ENCODE assay signal across 10 mouse cellular contexts in the genomic region with DNA sequence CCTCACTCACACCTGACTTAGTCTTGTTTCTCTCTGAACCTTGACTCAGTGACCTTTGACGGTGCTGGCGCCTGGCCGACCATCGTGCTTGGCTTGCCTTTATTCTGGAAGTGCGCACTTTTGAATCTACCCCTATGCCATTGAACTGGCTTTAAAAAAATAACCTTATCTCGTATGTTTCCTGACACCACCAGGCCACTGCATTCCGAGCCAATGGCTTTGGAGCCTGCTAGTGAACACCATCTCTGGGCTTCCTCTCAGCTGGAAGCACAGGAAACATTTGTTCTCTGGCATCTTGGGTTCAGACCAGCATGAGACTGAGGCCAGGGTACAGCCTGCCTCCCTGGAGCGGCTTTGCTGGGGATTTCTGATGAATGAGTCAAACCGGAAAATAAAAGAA. TPM values are rescaled to one million over a fixed set of nuclear protein-coding genes. Genes with fewer than 3 reads are reported as not detected.
A peak's percentile ranks its signal among the peaks of the same experiment; 100 is the strongest.
DNase-seq lines count a peak whose midpoint lies in the region; ATAC-seq and TF ChIP-seq lines count a peak whose summit lies in the region.
"Had no signal": no experiment of that assay in that cellular context is flagged by ENCODE, and none has a peak within 500 bp of the region (broad histone marks: within the 10 kb centered on the region; RNA-seq: fewer than 3 reads in every experiment).

No protein-coding gene starts in this region.

- ATAC-seq in kidney, embryonic 14.5 days (ENCODE audit: low FRiP score, low TSS enrichment): no peak
- ATAC-seq in heart, embryonic 12.5 days (ENCODE audit: insufficient number of reproducible peaks, low FRiP score): peak; percentile 74

- peak; percentile 96 for DNase-seq in kidney, adult 11 months
- DNase-seq in brain, adult 2 months (ENCODE audit: low read depth, low spot score): peak; percentile 92
- peak; percentile 98 for DNase-seq in liver, adult 2 months (ENCODE audit: extremely low read depth, low read depth, low spot score)
- DNase-seq in testis, postnatal 10 days (ENCODE audit: low spot score): peak; percentile 59
- no peak for DNase-seq in spleen, postnatal 10 days (ENCODE audit: low spot score in 2 of 2)
- no peak for DNase-seq in frontal cortex, postnatal 25 days (ENCODE audit: low spot score in 2 of 2)

- 0 out of 2 replicates have a peak, but pooled peaks cover 5% of the 10 kb centered on the region for H3K4me1 ChIP-seq in kidney, embryonic 14.5 days (ENCODE audit: control insufficient read depth, insufficient read depth, low read length)
- peaks cover 51% of the 10 kb centered on the region for H3K4me1 ChIP-seq in heart, embryonic 12.5 days (replicated peaks)
- H3K4me1 ChIP-seq in liver, adult 2 months (ENCODE audit: control insufficient read depth, insufficient read depth, low read length): peaks cover 29% of the 10 kb centered on the region

- H3K27ac ChIP-seq in kidney, embryonic 14.5 days (ENCODE audit: low read depth, low read length): no peak overlapping the region
- H3K27ac ChIP-seq in heart, embryonic 12.5 days (ENCODE audit: poor library complexity, severe bottlenecking): peak overlapping the region; percentile 78; the same call in 1 of the 2 replicates
- peak overlapping the region; percentile 82 for H3K27ac ChIP-seq in liver, adult 2 months (replicated peaks; ENCODE audit: insufficient read depth, low read depth, low read length)

- TF ChIP-seq CTCF in liver, adult 2 months (IDR thresholded peaks at IDR 0.05; ENCODE audit: low read depth, low read length): no peak

- WGBS in kidney, embryonic 14.5 days: 68% methylated on average over 9 of the region's 9 CpGs
- WGBS in heart, embryonic 12.5 days: 36% methylated on average over 9 of the region's 9 CpGs
- 15% methylated on average over 9 of the region's 9 CpGs for WGBS in liver, adult 2 months

- TF ChIP-seq POLR2A in liver, adult 2 months (IDR thresholded peaks at IDR 0.05; ENCODE audit: extremely low read depth, insufficient read depth, low read length): no peak

- H3K4me3 ChIP-seq in kidney, embryonic 14.5 days (ENCODE audit: low read length): no peak overlapping the region
- no peak overlapping the region for H3K4me3 ChIP-seq in heart, embryonic 12.5 days
- H3K4me3 ChIP-seq in liver, adult 2 months (ENCODE audit: insufficient read depth, low read depth, low read length): no peak overlapping the region
- H3K4me3 ChIP-seq: erythroblast, embryonic 14.5 days; myocyte had no signal

- H3K27me3 ChIP-seq in kidney, embryonic 14.5 days (ENCODE audit: control insufficient read depth, insufficient read depth, low read length): no peaks in the 10 kb centered on the region
- H3K27me3 ChIP-seq in heart, embryonic 12.5 days (replicated peaks): no peaks in the 10 kb centered on the region
- no peaks in the 10 kb centered on the region for H3K27me3 ChIP-seq in liver, adult 2 months (ENCODE audit: control insufficient read depth, insufficient read depth, low read length)

- H3K79me2 ChIP-seq in liver, adult 2 months (ENCODE audit: control insufficient read depth, insufficient read depth, low read length): no peaks in the 10 kb centered on the region

- H3K36me3 ChIP-seq in kidney, embryonic 14.5 days (ENCODE audit: control insufficient read depth, insufficient read depth, low read length): no peaks in the 10 kb centered on the region
- H3K36me3 ChIP-seq in heart, embryonic 12.5 days: no peaks in the 10 kb centered on the region
- H3K36me3 ChIP-seq in liver, adult 2 months (ENCODE audit: control insufficient read depth, insufficient read depth, low read length): no peaks in the 10 kb centered on the region

- H3K9ac ChIP-seq in kidney, embryonic 14.5 days (ENCODE audit: low read depth, low read length): no peak overlapping the region
- H3K9ac ChIP-seq in heart, embryonic 12.5 days: no peak overlapping the region
- H3K9ac ChIP-seq in liver, adult 2 months (ENCODE audit: low read depth, low read length): no peak overlapping the region

- H3K9me3 ChIP-seq in kidney, embryonic 14.5 days (ENCODE audit: control insufficient read depth, low read length): no peaks in the 10 kb centered on the region
- no peaks in the 10 kb centered on the region for H3K9me3 ChIP-seq in heart, embryonic 12.5 days (replicated peaks)

- H3K4me2 ChIP-seq in kidney, embryonic 14.5 days (replicated peaks; ENCODE audit: low read depth, low read length): no peak overlapping the region
- no peak overlapping the region for H3K4me2 ChIP-seq in heart, embryonic 12.5 days

RNA-seq across cellular contexts. Expression of a gene that starts 25.9 kb away (rescaled TPM):
- polyA plus RNA-seq in kidney, embryonic 14.5 days (2014; fragmentation: Nextera tagmentation; extraction: Ambion mirVana): 8.6 and 11.6 TPM in 2 replicates
- 14.3 and 14.7 TPM in 2 replicates for polyA plus RNA-seq in heart, embryonic 12.5 days (2016; fragmentation: Nextera tagmentation; extraction: Ambion mirVana)
- 1.7 TPM in 2 replicates for total RNA-seq in liver, adult 2 months (2014; rRNA removed)
- polyA plus RNA-seq in liver, adult 2 months (2012; rRNA removed): 3.8 and 5.3 TPM in 2 replicates

Comparison
In these comparisons a context has a peak if more than half of its experiments do, and no peak if none do; other contexts are left out.
1. DNase-seq: peak in kidney, adult 11 months (single experiment), brain, adult 2 months (single experiment), liver, adult 2 months (single experiment) and testis, postnatal 10 days (single experiment); none in spleen, postnatal 10 days (0 of 2) and frontal cortex, postnatal 25 days (0 of 2).